Mouse (Mus musculus) heart, postnatal 25 days (tissue): ENCODE data around the gene Ptchd4. TPM values are rescaled to one million over a fixed set of nuclear protein-coding genes. Genes with fewer than 3 reads are reported as not detected.

Experiments
- DNase-seq: peaks from one replicate; pipeline ENCODE4 v3.0.0; 2022; ENCODE audit warnings: low spot score
- intact Hi-C: fragments of 180-260 bp; cut with DNase I; formaldehyde crosslinking; loops from one replicate; pipeline ENCODE4 v1.15.1; 2025
- total RNA-seq, 2 experiments: library from RNA; stranded (reverse); gene quantifications; 2 replicates each; pipeline ENCODE4 v1.2.3; 2021

The Ptchd4 gene
- total RNA-seq, 2 experiments from 2014 or later: not detected

- intact Hi-C loops: no loop called here
- DNase-seq: no peak
Observed at GRCm38 (mm10) chr17:42395299-42395698, 79.6 kb downstream of the Ptchd4 start.

GRCm38 (mm10) chr17:42418449-42418848, 102.7 kb downstream of the Ptchd4 start:
- DNase-seq: no peak
- intact Hi-C loops: no loop called here

GRCm38 (mm10) chr17:42427961-42428360, 112.2 kb downstream of the Ptchd4 start:
- no peak for DNase-seq
- intact Hi-C loops: no loop called here

GRCm38 (mm10) chr17:42430380-42430779, 114.6 kb downstream of the Ptchd4 start:
- intact Hi-C loops: no loop called here
- DNase-seq: no peak

- no peak for DNase-seq
- intact Hi-C loops: no loop called here
Observed at GRCm38 (mm10) chr17:42452235-42452634, 136.5 kb downstream of the Ptchd4 start.

GRCm38 (mm10) chr17:42456441-42456840, 140.7 kb downstream of the Ptchd4 start:
- DNase-seq: no peak
- intact Hi-C loops: no loop called here

GRCm38 (mm10) chr17:42462726-42463125, 147.0 kb downstream of the Ptchd4 start:
- DNase-seq: no peak
- intact Hi-C loops: no loop called here

- DNase-seq: no peak
- intact Hi-C loops: no loop called here
Observed at GRCm38 (mm10) chr17:42480173-42480991, 164.6 kb downstream of the Ptchd4 start.

GRCm38 (mm10) chr17:42509356-42510262, 193.9 kb downstream of the Ptchd4 start:
- intact Hi-C loops: no loop called here
- no peak for DNase-seq

GRCm38 (mm10) chr17:42530147-42530546, 214.4 kb downstream of the Ptchd4 start:
- intact Hi-C loops: no loop called here
- no peak for DNase-seq

- no peak for DNase-seq
- intact Hi-C loops: no loop called here
Observed at GRCm38 (mm10) chr17:42549578-42549977, 233.8 kb downstream of the Ptchd4 start.
